ENCODE assay signal across 8 mouse cellular contexts in the genomic region with DNA sequence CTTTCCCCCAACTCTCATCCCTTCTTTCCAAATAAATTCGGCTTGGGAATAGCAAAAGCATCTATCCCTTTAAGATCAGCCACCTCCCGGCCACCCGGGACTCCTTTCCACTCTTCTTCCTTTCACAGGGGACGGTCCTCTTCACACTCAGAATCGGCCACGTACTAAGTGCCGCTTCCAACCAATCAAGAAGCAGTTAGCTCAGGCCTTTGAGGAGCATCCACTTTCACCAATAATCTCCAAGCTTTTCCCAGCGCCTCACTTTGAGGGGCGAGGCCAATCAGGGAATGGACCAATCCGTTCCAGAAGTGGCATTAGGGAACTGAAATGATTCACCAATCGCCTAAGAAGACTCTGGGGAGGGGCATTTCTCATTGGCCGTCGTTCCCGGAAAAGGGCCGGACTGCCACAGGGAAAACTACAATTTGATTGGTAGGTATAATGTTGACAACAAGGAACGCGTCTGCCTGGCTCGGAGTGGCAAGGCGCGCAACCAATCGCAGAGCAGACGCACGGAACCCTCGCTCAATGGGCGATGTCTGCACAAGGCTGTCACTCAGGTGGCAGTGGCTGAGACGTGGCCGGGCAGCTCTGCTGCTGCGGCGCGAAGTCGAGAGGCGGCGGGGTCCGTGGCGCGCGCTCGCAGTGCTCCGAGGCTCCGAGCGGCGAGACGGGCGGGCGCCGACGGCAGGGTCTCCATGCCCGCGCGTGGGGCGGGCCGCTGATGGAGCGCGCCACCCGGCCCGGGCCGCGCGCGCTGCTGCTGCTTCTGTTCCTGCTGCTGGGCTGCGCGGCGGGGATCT. TPM values are rescaled to one million over a fixed set of nuclear protein-coding genes. Genes with fewer than 3 reads are reported as not detected.
DNase-seq lines count a peak whose midpoint lies in the region; ATAC-seq and TF ChIP-seq lines count a peak whose summit lies in the region.

Gene Eif2ak3, plus strand, starts transcription at position 514 of the 803 bp plus-strand sequence.

- peaks cover 6% of the 10 kb centered on the region for H3K4me1 ChIP-seq in cortical plate, adult 2 months (ENCODE audit: control insufficient read depth, insufficient read depth, low read length)
- H3K4me1 ChIP-seq in megakaryocyte, embryonic 14.5 days, result peaks cover 60% of the 10 kb centered on the region

- TF ChIP-seq POLR2A in cortical plate, adult 2 months (IDR thresholded peaks at IDR 0.05; ENCODE audit: extremely low read depth, insufficient read depth, low read length), result peak; percentile 99

- no peaks in the 10 kb centered on the region for H3K27me3 ChIP-seq in megakaryocyte, embryonic 14.5 days (replicated peaks)

- no peak for TF ChIP-seq CTCF in cortical plate, adult 2 months (IDR thresholded peaks at IDR 0.05; ENCODE audit: extremely low read depth, insufficient read depth, low read length)

- DNase-seq in gastrocnemius, adult 8-10 months (ENCODE audit: low spot score in 2 of 2), result peak; percentile 98 to 99
- peak; percentile 98 for DNase-seq in hindlimb bud, embryonic 11.5 days (ENCODE audit: extremely low spot score, low read depth, low spot score)
- peak; percentile 98 to 100 for DNase-seq in left cerebral cortex, adult 8-10 months (ENCODE audit: low spot score in 2 of 2)
- DNase-seq in right cerebral cortex, postnatal 10 days (ENCODE audit: low spot score in 2 of 2), result peak; percentile 100
- DNase-seq in urinary bladder, postnatal 25 days (ENCODE audit: low spot score), result peak; percentile 92

- peak within 1 kb of the TSS; percentile 94 for H3K4me3 ChIP-seq in cortical plate, adult 2 months (ENCODE audit: insufficient read depth, low read length)
- H3K4me3 ChIP-seq in megakaryocyte, embryonic 14.5 days (replicated peaks), result peak within 1 kb of the TSS; percentile 96

- peaks cover 5% of the 10 kb centered on the region for H3K36me3 ChIP-seq in megakaryocyte, embryonic 14.5 days (replicated peaks; ENCODE audit: low read length)

- no peaks in the 10 kb centered on the region for H3K9me3 ChIP-seq in megakaryocyte, embryonic 14.5 days

- peak within 1 kb of the TSS; percentile 21 for H3K27ac ChIP-seq in cortical plate, adult 2 months (ENCODE audit: insufficient read depth, low read length)

- peak; percentile 86 for ATAC-seq in activated CD4-positive, CD25-positive, alpha-beta regulatory T cell, adult 4 months

RNA-seq across cellular contexts. Expression of gene Eif2ak3, which starts in this region (rescaled TPM):
- 1 to 10 TPM; 2.4 to 4.6 TPM for polyA plus RNA-seq in activated CD4-positive, CD25-positive, alpha-beta regulatory T cell, adult 4 months (2017; shearing (Covaris generic))
- polyA plus RNA-seq in cortical plate, adult 2 months (2012; rRNA removed), result 16.0 and 17.8 TPM in 2 replicates
- 1 to 10 TPM; 2.6 to 3.5 (median 3.3) TPM for total RNA-seq in gastrocnemius, adult 8-10 months (2022)
- 10 to 100 TPM; 24.4 to 27.0 (median 25.8) TPM for total RNA-seq in left cerebral cortex, adult 8-10 months (2022)
- 0.71 and 2.2 TPM in 2 replicates for polyA plus RNA-seq in megakaryocyte, embryonic 14.5 days (2012; ENCODE audit: insufficient read depth, low replicate concordance)

Comparison
In these comparisons a context has a peak if more than half of its experiments do, and no peak if none do; other contexts are left out.
1. Peak in every context shown above with its lines: DNase-seq, ATAC-seq, H3K4me3 ChIP-seq and H3K27ac ChIP-seq.
2. RNA of gene Eif2ak3 (total RNA-seq): 24.4 to 27.0 TPM in left cerebral cortex, adult 8-10 months; 2.6 to 3.5 TPM in gastrocnemius, adult 8-10 months; every median in the first group is over 4 times any median in the second.